Mouse (Mus musculus) kidney, postnatal 10 days (tissue): ENCODE results near the gene Nhlh1.

ENCODE experiments used
- DNase-seq: peaks from one replicate; pipeline ENCODE4 v3.0.0; 2021; ENCODE audit warnings: mixed read lengths

The Nhlh1 gene

DNA sequence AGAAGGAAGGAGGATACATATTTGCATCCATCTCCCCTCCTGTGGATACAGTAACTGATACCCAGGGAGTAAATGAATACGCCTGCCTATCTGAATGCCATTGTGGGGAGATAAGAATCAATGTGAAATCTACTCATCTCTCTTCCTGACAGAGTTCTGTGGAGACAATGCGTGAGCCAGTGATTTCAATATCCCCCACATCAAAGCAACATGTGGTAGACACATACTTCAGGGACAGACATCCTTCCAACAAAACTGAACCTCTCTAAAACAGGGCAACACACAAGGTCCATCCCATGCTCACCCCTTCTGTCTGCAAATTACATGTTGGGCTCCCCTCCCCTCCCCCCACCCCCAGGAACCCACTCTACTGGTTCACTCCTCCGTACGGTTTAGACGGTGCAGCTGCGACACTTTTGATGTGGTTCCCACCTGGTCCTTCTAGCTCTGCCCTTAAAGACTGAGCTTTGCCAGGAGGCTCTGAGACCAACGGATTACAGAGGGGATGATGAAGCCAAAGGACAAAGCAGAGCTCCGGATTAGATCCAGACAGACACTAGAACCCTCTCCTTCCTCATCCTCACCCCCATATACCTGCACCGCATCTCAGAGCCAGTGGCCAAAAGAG is 41.9 kb downstream of the Nhlh1 start:
- DNase-seq, result no peak

- DNase-seq, result no peak
Measured at GRCm38 (mm10) chr1:172014771-172015170, 42.6 kb downstream of the Nhlh1 start.

- peak; percentile 85 for DNase-seq
Measured at GRCm38 (mm10) chr1:172012030-172012429, 45.3 kb downstream of the Nhlh1 start.

GRCm38 (mm10) chr1:172010042-172010824 is 47.1 kb downstream of the Nhlh1 start:
- DNase-seq, result no peak

DNA sequence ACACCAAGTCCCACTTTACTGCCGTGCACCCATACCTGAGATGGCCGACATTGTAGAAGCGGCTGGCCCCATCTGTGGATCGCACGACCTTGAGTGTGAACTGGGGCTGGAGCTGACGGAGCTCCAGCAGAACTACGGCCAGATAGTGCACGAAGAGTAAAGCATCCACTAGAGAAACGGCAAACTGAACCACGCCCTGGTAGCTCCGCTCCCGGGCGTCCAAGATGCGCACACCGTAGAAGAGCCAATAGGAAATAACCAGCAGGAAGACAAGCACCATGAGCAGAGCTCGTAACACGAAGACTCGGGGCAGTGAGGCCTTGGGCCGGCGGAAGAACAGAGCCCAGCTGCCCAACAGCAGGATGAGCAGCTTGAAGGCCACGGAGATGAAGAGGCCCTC is 48.0 kb downstream of the Nhlh1 start:
- no peak for DNase-seq

- no peak for DNase-seq
Measured at GRCm38 (mm10) chr1:172008351-172008750, 49.0 kb downstream of the Nhlh1 start.

DNA sequence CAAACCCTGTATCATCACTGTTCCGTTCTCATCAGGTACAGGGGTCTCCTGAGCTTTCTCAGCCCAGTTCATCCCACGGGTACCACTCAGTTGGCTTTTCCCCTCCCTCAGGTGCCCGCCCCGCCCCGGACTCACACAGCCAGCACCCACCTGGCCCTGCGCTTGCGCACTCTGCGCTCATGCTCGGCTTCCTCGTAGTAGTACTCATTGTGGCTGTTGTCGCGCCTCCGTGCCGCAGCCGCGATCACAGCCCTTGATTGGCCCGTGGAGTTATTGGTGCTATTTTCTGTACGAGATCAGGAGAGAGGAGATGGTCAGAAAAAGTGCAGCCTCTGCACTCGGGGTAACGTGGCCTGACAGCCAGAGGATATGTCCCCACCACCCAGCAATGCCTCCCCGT is 49.6 kb downstream of the Nhlh1 start:
- DNase-seq, result no peak
